Mouse (Mus musculus): ENCODE data around the gene Yars.

DNA sequence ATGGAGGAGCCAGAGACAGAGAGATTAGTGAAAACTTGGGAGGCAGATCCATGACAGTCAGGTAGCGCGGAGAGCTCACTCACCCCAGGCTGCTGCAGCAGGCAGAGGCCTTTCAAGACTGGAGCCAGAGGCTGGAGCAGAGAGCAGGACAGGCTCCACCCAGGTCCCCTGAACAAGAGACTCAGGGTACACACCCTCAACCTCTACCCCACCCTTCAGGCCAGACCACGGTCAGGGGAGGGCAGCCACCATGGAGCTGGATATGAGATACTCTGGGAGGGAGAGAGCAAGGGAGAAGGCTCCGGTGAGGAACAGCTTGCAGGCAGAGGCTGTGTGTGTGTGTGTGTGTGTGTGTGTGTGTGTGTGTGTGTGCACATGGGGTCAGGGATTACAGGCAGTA is 76.6 kb downstream of the Yars start:
- TF ChIP-seq CTCF (IDR thresholded peaks at IDR 0.05; ENCODE audit: low read depth) (no peak), EP300 (IDR thresholded peaks at IDR 0.05; ENCODE audit: low read depth) (no peak)

All from liver, embryonic 14.5 days (tissue).